Mouse (Mus musculus): ENCODE data around the gene Spdef. TPM values are rescaled to one million over a fixed set of nuclear protein-coding genes. Genes with fewer than 3 reads are reported as not detected.

Spdef gene
- total RNA-seq, 4 experiments from 2014 or later, result not detected

GRCm38 (mm10) chr17:27725412-27725811 is 3.3 kb downstream of the Spdef start:
- no peak for DNase-seq (ENCODE audit: low spot score in 2 of 2)

DNA sequence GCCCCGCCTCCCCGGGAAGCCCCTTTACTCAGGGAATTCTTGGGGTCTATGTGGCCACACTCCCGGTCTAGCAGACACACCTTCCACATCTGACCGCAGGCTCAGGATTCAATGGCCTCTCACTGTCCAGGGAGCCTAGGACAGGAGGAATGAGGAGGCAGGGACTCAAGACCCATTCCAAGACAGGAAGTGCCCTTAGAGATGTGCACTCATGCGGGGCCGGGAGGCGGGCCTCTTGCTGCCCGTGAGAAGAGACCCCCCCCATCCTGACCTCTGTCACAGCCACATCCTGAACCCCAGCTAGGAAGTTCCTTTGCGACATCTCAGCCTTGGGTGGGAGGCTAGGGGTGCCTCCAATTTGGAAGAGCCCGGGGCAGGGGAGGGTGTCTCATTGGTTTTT is 3.7 kb downstream of the Spdef start:
- no peak for DNase-seq (ENCODE audit: low spot score in 2 of 2)

DNA sequence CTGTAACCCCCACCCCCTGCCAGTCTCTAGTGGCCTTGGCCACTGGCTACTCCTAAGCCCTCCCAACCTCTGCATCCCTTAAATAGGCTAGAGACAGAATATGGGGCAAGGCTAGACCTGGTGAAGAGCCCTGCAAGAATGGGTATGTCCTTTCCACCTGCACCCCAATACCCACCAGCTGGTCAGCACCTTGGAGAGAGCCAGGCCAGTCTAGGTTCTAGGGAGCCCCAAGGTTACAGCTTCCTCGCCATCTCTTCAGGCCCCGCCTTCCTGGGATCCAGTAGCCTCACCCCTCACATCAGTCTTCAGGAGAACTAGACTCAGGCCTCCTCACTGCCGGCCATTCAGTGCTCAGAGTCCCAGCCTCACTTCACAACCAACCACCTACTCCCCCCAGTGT is 4.4 kb downstream of the Spdef start:
- DNase-seq (ENCODE audit: low spot score in 2 of 2), result no peak

- no peak for DNase-seq (ENCODE audit: low spot score in 2 of 2)
Measured at GRCm38 (mm10) chr17:27721125-27721664, 7.6 kb downstream of the Spdef start.

DNA sequence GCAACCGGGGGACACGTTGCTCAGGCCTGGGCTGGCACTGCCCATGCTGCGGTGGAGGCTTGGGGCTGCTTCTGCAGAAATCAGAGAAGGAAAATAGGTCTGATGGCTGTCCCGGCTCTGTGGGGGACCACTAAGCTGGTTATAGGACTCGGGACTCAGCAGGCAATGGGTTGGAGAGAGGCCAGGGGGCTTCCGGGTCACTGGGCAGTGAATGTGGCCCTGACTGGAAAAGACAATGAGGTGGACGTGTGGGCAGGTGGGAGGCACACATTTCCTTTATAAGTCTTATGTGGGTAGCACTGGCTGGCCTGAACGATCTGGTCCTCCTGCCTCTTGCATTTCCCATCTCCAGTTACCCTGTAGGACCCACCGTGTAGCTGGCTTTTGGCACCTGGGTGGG is 8.4 kb downstream of the Spdef start:
- no peak for DNase-seq (ENCODE audit: low spot score in 2 of 2)

GRCm38 (mm10) chr17:27719663-27720062 is 9.1 kb downstream of the Spdef start:
- no peak for DNase-seq (ENCODE audit: low spot score in 2 of 2)

DNA sequence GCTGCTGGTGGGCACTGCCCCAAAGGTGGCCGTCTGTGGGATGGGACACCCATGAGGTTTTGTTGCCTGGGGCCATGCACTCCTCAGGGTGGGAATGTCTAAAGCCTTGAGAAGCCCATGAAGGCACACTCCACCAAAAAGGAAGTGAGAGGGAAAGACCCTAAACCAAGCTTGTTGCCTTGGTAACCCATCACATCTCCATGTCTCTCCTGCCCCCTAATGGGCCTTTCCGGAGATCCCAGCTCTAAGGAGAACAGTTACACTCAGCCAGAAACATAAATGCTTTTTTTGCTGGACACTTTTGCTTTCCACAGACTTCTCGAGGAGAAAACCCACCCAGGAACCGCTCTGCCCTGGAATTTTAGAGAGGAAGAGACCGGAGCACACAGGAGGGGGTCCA is 10.5 kb downstream of the Spdef start:
- no peak for DNase-seq (ENCODE audit: low spot score in 2 of 2)

DNA sequence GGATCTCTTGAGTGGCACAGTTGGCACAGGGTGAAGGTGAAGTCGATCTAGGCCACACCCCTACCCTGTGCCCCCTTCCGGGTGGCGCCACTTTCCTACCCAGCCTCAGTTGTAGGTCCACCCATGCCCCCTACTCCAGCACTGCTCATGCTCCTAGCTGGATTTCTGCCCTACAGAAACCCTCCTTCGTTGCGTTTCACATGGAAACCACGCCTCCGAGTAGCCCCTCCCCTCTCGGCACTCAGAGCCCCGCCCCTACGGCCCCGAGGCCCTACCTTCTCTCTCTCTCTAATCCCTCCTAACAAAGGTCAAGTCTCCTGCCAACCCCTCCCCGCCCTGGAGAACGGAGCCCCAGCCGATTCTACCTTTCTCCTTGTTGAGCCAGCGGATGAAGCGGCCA is 12.0 kb downstream of the Spdef start:
- no peak for DNase-seq (ENCODE audit: low spot score in 2 of 2)

DNA sequence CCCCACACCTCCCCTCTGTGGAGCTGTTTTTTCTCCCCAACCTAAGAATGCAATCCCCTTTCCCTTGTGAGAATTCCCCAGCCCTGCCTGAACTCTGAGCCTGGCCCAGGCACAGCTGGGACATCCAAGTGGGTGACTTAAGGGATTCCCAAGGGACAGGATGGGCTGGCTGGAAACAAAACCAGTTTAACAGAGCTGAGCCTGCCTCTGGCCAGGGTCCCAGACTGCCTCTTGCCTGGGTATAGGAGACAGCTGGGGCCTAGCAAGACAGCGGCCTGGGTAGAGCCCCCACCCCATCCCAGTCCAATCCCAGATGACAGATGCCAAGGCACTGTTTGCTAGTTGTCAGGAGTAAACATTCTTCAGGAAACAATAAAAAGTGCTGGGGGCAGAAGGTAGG is 15.9 kb downstream of the Spdef start:
- no peak for DNase-seq (ENCODE audit: low spot score in 2 of 2)

DNA sequence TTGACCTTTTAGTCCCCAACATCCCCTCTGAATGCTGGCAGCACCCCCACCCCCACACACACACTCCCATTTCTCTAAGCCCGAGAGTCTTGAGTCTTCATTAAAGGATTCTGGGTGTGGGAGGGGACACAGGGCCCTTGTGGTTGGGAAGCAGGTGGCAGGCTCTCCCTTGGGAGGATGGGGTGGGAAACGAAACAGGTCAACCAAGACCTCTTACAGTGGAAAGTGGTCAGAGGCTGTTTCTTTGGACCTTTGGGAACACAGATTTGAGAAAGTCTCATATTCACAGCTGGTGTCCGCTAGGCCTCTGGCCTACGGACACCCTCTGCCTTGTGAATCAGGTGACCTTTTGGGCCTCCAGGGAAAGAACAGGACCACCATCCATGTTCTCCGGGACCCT is 19.1 kb downstream of the Spdef start:
- DNase-seq (ENCODE audit: low spot score in 2 of 2), result no peak

GRCm38 (mm10) chr17:27707954-27708661 is 20.6 kb downstream of the Spdef start:
- DNase-seq (ENCODE audit: low spot score in 2 of 2), result peak; percentile 16 to 18

GRCm38 (mm10) chr17:27705661-27706060 is 23.1 kb downstream of the Spdef start:
- no peak for DNase-seq (ENCODE audit: low spot score in 2 of 2)

DNA sequence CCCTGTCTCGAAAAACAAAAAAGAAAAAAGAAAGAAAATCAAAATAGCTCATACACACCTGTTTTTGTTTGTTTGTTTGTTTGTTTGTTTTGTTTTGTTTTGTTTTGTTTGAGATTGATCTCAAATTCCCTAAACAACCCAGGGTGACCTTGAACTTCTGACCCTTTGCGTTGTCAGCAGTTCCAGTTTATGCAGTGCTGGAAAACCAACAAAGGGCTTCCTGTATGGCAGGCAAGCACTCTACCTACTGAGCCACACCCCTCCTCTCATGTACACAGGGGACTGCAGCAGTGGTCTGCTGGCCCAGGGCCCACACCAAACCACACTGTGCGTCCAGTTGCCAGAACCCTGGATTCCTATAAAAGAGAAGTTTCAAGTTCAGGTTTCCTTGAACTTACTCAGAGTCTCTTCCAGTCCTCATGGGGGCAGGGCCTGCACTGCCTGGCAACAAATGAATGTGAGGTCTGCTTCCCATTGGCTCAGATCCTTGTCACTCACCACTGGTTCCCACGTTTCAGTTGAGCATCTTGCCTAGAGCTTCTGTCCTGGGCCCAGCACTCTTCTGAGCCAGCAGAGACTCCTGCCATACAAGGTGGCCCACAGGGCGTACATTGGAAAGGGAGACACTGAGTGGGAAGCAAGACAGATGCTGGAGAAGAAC is 24.7 kb downstream of the Spdef start:
- no peak for DNase-seq (ENCODE audit: low spot score in 2 of 2)

GRCm38 (mm10) chr17:27702518-27702917 is 26.2 kb downstream of the Spdef start:
- peak in 1 of 2 experiments; percentile 26 for DNase-seq (ENCODE audit: low spot score in 2 of 2)

- DNase-seq (ENCODE audit: low spot score in 2 of 2), result no peak
Measured at GRCm38 (mm10) chr17:27701856-27702255, 26.9 kb downstream of the Spdef start.

DNA sequence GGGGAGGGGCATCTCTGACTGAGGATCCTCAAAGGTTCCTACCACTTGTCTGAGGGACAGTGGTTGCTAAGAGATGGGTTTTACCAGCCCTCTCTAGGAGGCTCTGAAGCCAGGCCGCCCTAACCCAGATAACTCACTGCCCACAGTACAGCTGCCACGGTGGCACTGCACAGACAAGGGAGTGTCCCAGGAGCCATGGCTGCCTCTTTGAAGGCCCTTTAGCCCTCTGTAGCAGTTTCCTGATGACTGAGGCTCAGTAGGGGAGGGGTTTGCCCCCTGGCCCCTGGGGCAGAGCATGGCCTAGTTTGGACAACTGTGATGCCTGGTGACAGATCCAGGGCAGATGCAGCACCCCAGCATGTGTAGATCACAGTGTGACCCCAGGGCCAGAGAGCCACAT is 27.9 kb downstream of the Spdef start:
- no peak for DNase-seq (ENCODE audit: low spot score in 2 of 2)

GRCm38 (mm10) chr17:27699641-27700244 is 29.0 kb downstream of the Spdef start:
- no peak for DNase-seq (ENCODE audit: low spot score in 2 of 2)

GRCm38 (mm10) chr17:27690993-27691693 is 37.6 kb downstream of the Spdef start:
- DNase-seq (ENCODE audit: low spot score in 2 of 2), result no peak

GRCm38 (mm10) chr17:27686395-27686794 is 42.4 kb downstream of the Spdef start:
- no peak for DNase-seq (ENCODE audit: low spot score in 2 of 2)

DNA sequence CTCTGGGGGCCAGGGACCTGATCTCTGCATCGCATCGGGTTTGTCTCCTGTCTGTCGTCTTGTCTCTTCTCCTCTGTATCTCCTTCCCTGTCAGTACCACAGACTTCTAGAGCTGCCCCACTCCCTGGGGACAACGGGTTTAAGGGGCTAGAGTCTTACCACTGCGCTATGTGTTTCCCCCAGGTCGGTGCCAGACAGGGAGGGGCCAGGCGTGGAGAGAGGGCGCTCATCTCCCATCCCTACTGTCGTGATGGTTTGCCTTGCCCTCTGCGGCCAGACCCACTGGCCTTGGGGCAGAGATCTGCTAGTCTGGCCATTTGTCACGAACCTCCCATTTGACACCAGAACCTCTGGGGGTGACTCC is 43.2 kb downstream of the Spdef start:
- DNase-seq (ENCODE audit: low spot score in 2 of 2), result no peak

DNA sequence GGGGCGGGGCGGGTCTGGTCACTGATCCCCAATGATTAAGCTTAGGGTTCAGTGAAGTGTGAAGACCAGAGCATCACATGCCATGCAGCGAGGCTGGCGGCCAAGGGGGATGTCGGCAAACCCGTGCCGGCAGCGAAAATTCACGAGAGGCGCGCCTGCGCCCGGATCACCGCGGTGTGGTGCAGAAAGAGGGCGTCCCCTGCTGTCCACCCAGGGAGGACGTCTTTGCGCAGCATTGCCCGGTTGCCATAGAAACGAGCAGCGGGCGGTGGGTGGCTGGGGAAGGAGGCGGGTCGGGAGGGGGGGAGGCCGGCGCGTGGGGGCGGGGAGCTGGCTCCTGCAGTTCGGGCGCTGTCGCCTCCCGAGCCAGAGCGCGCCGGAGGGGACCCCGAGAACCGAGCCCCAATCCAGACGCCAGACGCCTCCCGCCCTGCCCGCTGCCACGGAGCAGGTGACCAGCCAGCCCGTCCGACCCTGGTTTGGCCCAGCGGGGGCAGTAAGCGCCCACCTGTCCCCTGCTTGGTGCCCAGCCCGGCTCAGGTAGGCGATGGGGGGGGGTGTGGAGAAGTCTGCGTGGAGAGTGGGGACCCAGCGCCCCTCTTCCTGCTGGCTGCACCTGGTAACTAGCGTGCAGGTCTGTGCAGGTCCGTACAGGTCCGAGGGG is 43.7 kb downstream of the Spdef start:
- no peak for DNase-seq (ENCODE audit: low spot score in 2 of 2)

Data from gastrocnemius, adult 8-10 months (tissue).